Mouse (Mus musculus): ENCODE measurements at regions not wholly inside any gene's neighbourhood (a gene's known extent, or its start where the extent isn't known, plus 50 kb on each side); places are given as distances from the start of the nearest gene placed in this dataset.

DNA sequence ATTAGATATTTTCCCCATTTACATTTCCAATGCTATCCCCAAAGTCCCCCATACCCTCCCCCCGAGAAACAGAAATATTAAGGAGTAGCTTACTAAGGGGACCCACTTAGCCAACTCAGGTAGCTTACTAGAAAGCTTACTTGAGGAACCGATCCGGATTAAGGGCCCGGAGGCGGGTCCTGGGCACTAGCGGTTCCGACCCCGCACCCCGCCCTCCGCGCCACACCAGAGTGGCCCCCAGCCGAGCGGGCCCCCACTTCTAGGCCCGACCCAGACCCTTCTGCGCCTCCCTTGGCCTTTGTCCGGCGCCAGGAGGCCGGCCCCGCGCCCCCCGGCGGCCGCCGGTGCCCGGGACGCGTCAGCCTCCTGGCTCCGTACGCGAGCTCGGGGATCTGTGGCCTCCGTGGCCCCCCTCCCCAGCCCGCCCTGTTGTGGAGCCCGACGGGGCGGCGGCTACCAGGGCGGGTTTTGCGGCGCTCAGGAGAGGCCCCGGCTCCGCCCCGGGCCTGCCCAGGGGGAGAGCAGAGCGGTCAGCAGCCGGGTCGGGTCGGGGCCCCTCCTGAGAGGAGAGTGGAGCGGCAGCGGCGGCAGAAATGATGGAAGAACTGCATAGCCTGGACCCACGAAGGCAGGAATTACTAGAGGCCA is 106.5 kb downstream of the Zfp600 start:
- in situ Hi-C loops (cut with MboI, MseI) = loop anchor here (5.0 to 25.0 kb wide), 7 partner anchors 342 to 1324 kb away; no protein-coding TSS in a partner anchor

DNA sequence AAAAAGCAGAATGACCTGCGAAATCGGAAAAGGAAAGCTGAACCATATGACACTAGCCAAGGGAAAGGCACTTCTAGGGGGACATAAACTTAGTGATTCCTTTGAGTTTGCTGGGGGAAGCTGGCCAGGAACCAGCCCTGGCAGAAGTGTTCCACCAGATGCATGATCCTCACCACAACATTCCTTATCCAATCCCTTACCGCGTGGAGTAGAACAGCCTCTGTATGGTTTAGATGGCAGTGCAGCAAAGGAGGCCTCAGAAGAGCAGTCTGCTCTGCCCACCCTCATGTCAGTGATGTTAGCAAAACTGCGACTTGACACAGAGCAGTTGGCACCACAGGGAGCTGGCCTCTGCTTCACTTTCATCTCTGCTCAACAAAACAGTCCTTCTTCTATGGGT is 107.2 kb downstream of the Zfp600 start:
- in situ Hi-C loops (cut with MboI, MseI) = loop anchor here (5.0 to 25.0 kb wide), 7 partner anchors 341 to 1324 kb away; no protein-coding TSS in a partner anchor

DNA sequence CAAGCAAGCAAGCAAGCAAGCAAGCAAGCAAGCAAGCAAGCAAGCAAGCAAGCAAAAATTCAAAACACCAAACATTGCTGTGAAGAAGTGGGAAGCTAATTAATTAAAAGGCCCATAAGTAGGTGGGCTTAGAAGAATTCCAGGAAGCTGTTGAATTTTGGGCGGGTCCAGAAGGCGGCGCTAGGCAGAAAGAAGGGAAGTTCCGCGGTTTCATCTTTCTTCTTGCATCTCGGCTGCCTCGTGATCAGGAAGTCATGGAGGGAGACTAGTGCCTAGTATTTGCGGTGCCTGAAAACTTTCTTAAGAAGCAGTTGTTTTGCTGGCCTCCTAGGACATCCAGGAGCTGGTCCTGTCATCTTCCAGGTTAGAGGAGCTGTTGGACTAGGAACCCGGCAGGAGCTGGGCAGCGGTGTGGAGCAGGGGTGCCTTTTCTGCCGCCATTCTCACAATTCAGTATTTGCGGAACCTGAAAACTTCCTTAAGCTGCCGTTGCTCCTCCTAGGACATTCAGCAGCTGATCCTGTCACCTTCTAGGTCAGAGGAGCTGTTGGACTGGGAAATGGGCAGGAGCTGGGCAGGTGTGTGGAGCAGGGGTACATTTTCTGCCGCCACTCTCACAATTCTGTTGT is 113.6 kb downstream of the Zfp600 start:
- in situ Hi-C loops (cut with MboI, MseI) = loop anchor here (5.0 to 25.0 kb wide), 13 partner anchors 215 to 1537 kb away; partner anchors contain the start of gene Zfp984 (in 1 of the 2)
